Mouse (Mus musculus) monocyte, adult 2 months (primary cell): ENCODE measurements at regions not wholly inside any gene's neighbourhood (a gene's known extent, or its start where the extent isn't known, plus 50 kb on each side); places are given as distances from the start of the nearest gene placed in this dataset.
A peak's percentile ranks its signal among the peaks of the same experiment; 100 is the strongest.

Experiments
- DNase-seq, 2 experiments: peaks; one replicate each; pipeline ENCODE4 v3.0.0; 2022; ENCODE audit warnings: low spot score in 2 of 2, low read depth in 1 of 2

DNA sequence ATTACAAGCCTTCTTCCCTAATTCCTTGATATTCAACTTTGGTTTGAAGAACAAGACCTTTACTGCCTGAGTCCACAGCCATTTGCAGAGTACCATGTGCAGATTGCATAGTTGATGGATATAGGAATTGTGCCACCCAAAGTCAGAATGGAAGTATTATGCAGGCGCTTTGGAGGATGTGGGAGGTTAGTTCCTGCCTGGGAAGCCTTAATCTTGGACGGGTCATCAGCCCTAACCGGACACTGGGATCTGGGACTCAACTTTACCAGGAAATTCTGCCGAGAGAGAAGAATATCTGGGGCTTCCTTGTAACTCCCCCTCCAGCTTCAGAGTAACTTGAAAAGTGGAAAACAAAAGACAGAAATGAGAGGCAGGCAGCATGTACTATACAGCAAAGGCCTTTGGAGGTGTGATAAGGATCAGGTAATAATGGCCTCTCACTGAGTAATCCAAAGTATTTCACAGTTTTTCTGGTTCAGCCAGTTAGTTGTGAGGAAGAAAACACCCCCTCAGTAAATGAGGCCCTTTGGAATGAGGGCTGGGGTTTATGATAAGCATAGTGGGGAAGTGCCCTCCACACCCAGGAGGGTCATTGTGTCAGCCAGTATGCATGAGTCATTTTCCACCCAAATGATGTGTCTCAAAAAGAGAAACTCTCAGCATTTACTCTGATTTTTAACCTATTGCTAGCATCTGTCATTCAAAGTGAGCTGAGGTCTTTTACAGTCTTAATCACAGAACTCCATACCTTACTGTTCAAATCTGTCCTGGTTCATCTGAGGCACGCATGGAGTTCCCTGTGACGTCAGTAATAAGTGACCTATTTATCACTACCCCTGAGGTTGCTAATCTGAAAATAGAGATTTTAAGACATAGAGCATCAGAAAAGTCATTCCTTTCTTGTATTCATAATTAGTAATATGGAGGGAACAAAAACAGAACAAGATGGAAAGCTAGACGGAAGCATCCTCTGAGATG, 91.7 kb upstream of the Klf6 start:
- no peak for DNase-seq

DNA sequence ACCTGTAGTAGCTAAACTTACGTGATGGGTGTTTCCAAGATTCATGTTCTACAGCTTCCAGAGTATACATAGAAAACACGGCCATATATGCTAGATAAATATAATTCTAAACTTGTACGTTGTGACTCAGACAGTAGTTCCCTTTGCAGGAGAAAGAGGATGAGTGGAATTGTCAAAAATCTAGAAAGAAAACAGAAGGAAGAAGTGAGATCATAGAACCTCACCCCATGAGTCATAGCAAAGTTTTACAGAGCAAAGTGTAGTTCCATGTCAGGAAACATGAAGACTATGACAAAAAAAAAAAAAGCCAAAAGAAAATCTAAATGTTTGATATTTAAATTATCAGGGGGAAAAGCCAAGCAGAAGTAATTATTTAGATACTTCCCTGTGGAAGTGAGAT, 87.5 kb upstream of the Klf6 start:
- DNase-seq = no peak

DNA sequence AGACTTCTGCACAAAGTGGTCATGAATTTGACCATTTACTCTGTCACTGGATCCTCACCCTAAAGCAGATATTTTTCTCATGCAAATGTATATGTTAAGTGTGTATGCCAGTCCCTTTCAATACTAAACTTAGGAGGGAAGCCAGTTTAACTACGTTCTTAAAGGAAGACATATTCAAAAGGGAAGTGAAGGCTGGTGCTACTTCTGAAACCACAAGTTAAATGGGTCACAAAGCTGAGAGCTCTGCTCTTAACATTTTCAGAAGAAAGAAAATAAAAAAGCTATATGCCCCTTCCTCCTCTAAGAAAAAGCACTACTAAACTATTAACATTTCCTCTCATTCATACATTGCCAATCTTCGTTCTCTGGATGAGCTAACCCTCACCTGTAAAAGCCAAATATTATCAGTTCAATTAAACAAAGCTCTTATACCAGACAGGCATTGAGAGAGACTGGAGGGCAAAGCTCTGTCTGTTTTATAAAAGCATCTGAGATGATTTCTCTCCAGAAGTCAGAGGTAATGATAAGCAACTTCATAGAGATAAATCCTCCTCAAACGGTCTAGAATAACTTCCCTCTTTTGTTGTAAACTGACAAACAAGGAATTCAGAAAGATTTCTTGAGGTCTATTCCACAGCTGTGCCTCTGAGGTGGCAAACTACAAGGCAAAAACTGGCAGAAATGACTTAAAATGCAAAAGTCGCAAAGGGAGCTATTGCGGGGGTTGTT, 82.7 kb upstream of the Klf6 start:
- DNase-seq = no peak

DNA sequence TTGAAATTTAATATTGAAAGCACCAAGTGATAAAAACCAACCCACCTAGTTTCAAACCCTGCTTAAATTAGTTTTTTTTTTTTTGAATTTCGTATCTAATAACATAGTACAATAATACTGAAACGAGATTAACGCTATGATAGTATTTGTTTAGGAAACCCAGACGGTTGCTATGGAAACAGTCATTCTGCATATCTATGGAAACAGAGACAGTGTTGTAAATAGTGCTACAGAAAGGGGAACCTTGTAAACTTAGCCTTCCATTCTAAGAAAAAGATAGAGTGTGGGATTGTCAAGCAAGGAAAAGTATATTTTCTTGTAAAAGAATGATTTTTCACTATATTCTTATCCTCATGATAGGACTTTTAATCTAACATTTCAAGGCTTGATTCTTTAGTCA, 81.9 kb upstream of the Klf6 start:
- DNase-seq = no peak

DNA sequence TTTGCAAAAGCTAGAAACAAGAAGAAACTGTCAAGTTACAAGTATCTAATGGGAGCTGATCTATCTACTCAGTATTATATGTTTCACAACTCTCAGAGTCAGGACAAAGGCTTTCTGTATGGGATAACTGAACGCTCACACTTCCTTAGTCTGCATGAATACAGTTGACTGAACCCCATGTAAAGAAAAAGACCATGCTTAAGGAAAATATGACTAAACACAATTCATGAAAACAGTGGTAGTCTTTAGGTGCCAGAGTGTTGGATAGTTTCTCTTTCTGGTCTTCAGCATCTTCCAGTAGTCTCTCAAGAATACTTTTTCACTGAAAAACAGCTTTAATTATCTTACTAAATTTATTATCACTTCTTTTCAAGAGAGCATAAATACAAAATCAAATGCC, 78.7 kb upstream of the Klf6 start:
- no peak for DNase-seq

DNA sequence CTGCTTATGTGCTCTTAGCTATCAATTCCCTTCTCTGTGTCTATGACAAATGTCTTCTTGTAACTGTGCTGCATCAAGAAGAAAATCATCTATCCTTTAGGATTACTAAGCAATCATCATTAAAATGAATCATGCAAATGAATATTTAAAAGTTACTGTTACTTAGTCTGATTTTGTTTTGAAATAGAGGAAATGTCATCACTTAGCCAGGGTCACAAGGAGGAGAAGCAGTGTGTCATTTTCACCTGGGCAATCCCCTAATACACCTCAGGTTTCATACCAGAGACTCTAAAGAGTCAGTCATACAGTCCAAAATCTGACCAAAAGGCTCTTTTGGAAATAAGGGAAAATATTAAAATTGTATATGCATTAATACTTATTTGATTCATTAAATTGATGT, 74.2 kb upstream of the Klf6 start:
- DNase-seq = no peak

DNA sequence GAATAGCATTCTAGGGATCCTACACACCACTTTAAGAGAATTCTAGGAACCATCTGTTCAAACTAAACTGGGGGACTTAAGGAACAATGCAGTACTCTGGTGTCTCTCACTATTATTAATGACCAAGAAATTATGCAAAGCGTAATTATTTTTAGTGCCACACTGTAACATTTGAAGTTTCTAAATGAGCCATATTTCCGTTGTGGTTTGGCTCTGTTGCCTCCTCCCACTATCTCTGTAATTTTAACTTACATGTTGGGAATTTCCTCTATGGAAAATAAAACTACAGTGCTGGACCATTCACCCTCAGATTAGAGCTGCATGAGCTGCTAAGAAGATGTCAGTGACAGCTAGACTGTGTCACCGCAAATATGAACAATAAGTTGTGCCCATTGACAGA, 72.0 kb upstream of the Klf6 start:
- no peak for DNase-seq

DNA sequence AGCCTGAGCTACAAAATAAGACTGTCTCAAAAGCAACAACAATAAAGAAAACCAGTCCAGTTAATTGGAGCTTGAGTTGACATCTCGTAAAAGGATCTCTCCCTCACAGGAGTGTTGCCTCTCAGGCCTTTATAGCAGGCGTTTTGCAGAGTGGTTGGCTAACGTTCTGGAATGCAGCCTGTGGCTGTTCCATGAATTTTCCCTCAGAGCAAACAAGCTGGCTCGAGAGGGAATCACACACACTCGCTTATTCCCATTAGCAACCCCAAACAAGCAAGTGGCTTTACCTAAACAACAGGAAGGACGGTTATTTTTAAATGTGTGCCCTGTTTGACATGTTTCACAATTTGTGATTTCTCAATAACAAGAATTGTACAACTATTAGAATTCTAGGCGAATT, 59.2 kb upstream of the Klf6 start:
- DNase-seq = peak in 1 of 2 experiments; percentile 30

DNA sequence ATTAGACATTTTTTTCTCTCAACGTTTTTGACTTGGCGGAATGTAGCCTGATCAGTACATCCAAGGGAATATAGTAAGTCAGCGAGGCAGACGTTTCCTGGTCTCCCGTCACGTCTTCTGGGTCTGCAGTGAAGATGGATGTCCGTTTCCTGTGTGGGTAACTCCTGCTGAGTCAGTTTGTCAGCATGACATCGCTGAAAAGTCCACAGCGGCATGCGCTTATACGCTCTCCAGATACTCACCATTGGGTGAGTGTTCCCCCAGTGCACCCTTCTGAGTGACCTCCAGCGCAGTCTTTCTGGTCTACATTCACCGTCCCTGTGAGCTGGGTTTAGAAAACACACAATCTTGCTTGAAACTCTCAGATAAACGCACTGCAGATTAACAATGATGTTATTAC, 58.5 kb upstream of the Klf6 start:
- DNase-seq = peak in 1 of 2 experiments; percentile 49

DNA sequence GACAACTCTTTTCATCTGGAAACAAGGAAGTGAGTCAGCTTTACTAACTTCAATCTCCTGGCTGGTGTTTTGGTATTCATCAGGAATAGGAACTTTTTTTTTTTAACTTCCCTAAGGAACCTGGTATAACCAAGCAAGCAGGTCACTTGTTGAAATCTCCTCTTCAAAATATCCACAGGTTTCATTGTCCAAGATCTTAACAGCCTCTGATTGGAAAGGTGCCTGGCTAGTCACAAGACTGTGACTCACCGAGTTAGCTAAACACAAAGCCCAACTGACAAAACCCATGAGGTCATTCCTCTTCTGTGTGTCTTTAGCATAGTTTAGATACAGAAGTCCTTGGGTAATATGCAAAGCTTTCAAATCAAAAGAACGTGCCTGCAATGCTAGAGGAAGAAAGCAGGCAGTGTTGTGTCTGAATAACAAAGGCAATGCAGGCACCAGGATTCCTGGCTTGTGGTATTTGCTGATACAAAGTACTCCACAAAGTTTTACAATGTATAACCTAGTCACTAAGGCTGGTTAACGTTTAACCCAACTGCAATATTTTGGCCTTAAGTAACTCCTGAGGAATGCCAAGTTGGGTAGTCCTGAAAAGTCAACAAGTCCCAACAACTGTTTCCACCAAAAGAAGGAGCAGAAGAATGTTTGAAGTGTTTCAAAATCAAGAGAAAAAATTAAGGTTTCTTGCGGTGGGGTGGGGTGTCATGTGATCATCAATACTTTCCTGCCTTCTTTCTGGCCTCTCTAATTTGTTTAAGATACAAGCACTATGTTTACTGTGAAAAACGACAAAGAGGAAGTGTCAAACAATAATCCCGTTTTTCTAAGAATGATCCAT, 57.5 kb upstream of the Klf6 start:
- peak; percentile 39 to 58 for DNase-seq

DNA sequence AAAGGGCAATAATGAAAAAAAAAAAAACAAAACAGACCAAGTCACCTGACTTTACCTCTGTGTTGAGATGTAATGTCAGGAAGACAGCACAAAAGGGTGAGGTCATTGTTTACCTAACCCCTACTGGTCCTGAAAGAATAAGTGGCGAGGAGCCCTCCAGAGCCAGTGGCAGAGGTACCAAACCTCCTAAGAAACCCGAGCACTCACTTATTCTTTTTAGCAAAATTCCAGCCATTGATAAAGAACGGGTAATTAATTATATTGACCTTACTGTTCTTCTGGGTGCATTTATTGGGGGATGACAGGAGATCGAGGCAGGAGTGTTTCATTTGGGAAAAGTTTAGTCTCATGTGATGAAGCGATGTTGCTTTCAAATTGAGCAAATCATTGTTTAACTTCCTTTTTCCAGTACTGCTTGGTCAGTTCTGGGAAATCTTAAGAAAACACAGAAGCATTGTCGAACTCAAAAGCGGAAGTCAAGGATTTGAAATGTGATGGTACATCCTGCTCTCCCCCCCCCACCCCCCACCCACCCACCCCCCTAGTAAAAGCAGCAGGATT, 56.8 kb upstream of the Klf6 start:
- DNase-seq = peak in 1 of 2 experiments; percentile 40

DNA sequence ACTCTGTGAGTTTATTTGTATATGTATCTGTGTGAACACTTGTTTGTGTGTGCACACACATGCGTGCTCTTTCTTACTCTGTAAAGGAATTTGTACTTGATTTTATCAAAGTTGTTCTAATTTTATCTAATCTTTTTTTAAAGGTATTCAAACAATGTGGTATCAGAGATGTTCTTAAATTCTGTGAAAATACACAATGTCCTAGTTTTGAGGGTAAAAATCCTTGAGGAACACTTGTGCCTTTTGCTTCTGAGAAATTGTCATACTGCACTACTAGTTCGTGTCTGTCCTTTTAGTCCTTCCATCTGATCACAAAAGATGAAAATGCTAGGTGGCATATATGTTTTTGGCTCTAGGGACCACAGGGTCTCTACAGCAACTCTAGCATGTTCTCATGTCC, 52.9 kb upstream of the Klf6 start:
- no peak for DNase-seq
